Mouse (Mus musculus): ENCODE measurements at regions not wholly inside any gene's neighbourhood (a gene's known extent, or its start where the extent isn't known, plus 50 kb on each side); places are given as distances from the start of the nearest gene placed in this dataset.

GRCm38 (mm10) chr7:130059684-130060607 is 460.2 kb downstream of the Ate1 start:
- DNase-seq (ENCODE audit: low spot score in 2 of 2) = no peak

DNA sequence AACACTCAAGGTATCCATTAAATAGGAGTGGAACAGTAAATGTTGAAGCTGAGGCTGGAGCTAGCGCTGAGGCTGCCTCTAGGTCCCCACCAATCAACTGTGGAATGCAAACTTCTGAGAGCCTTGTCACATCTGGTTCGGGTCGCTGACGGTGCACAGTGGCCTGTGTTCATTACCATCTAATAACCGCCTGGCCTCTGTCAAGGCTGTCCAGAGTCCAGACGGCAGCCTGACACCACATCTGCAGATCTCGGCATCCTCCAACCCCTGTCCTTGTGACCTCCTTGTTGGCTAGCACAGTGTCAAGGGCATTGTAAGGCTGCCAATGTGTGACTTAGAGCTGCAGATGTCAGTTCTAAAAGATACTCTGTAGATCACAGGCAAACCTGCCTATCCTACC is 455.7 kb downstream of the Ate1 start:
- DNase-seq (ENCODE audit: low spot score in 2 of 2) = no peak

DNA sequence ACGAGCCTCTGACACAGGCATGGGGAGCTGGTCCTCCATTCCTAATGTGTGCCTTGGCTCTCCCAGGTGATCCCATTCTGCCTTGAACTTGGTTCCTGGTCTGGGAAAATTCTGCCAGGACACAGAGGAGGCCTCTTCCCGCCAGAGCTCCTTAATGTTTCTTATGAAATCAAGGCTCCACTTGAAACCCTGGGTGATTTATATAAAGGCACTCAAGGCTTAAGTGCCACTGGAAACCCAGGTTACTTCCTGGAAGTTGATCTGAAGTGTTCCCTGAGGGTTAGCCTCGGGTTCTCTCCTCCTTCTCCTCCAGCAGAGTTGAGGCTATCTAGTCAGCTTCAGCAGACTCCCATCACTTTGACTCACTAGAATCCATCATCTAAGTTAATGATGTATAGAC is 451.9 kb downstream of the Ate1 start:
- DNase-seq (ENCODE audit: low spot score in 2 of 2) = no peak

DNA sequence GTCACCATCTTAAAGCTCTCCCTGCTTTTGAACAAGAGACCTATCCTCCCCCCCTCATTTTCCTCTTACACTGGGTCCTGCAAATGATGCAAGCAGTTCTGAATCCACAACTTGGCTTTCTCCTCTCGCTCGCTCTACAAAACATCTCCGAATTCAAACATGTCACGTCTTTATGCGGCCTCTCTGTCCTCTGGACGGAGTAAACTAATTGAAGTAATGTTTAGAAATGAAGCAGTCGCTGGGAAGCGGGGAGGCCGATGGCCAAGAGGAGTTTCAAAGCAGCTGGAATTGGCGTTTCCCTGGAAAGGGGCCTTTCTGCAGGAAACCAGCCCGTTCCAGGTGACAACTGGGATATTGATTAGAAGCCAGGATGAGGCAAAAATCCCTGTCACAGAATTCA is 446.8 kb downstream of the Ate1 start:
- DNase-seq (ENCODE audit: low spot score in 2 of 2) = no peak

- peak in 1 of 2 experiments; percentile 14 for DNase-seq (ENCODE audit: low spot score in 2 of 2)
These were observed 446.0 kb downstream of the Ate1 start for GRCm38 (mm10) chr7:130073890-130074819.

- no peak for DNase-seq (ENCODE audit: low spot score in 2 of 2)
These were observed 437.5 kb downstream of the Ate1 start for GRCm38 (mm10) chr7:130082662-130083061.

DNA sequence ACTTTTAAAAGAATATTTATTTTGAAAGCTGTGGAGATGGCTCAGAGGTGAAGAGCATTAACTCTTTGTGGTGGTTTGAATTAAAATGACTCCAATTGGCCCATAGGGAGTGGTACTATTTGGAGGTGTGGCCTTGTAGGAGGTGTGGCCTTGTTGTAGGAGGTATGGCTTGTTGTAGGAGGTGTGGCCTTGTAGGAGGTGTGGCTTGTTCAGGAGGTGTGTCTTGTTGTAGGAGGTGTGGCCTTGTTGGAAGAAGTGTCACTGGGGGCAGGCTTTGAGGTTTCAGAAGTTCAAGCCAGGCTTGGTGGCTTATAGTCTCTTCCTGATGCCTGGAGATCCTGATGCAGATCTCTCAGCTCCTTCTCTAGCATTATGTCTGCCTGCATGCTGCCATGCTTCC is 434.5 kb downstream of the Ate1 start:
- no peak for DNase-seq (ENCODE audit: low spot score in 2 of 2)

DNA sequence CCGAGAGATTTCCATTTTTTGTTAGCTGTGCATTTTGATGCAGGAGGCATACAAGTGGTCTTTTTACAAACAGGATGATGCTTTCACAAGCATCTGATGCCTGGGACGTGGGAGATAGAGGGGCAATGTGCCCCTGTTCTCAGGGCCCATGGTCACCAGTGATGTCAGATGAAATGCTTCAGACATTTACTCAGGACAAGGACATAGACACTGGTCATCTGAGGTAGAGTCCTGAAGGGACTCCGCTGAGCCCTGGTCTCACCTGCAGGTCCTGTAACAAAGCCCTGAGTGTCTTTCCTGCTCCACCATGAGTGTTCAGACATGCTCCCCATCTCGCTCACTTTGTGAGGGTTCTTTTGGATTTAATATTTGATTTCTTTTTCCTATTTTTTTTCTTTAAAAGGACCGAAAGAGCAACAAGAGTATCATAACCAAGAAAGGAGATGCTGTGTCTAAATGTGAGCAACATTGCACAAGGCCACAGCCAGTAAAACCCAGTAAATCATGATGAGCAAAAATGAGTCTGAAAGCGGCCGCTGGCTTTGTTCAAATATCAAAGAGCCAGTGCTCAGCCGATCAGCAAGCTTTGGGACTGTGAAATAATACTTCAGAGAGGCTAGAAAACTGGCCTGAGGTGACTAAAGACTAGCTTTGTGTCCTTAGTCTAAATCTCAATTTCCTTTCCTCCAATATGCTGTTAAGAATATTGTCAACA is 430.1 kb downstream of the Ate1 start:
- no peak for DNase-seq (ENCODE audit: low spot score in 2 of 2)

DNA sequence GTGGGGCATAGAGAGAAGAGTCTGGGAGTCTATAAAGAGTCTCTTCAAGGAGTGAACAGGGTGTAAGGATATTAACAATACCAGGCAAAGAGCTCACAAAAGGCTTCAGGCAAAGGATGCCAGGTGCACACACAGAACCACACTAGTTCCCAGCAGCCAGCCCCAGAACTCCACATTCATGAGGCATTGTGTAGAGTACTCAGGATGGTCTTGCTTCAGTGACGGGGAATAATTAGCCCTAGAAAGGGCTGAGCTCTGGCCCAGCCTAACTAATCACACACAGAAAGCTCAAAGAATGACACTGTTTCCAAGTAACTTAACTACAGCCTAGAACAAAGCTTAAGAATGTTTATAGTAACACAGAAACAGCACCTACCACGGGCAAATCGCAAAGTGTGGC is 428.2 kb downstream of the Ate1 start:
- DNase-seq (ENCODE audit: low spot score in 2 of 2) = no peak

GRCm38 (mm10) chr7:130095141-130095540 is 425.0 kb downstream of the Ate1 start:
- no peak for DNase-seq (ENCODE audit: low spot score in 2 of 2)

DNA sequence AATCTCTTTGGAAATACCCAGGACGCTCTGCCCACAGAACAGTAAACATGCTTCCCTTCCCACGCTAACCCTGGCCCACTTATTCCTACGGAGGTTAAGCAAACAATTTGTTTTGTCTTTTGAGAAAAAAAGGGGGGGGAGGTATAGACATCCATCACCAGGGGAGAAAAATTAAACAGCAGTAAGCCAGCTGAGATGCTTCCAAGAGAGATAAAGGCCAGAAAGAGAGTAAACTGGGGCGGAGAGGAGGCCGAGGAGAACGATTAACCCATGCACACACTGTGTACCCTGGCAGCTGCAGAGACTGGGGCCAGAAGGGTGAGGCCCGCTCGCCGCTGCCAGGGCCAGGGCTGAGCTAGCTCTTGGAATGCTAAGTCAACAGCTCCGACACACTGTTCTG is 421.6 kb downstream of the Ate1 start:
- DNase-seq (ENCODE audit: low spot score in 2 of 2) = no peak

GRCm38 (mm10) chr7:130102671-130103070 is 417.5 kb downstream of the Ate1 start:
- no peak for DNase-seq (ENCODE audit: low spot score in 2 of 2)

DNA sequence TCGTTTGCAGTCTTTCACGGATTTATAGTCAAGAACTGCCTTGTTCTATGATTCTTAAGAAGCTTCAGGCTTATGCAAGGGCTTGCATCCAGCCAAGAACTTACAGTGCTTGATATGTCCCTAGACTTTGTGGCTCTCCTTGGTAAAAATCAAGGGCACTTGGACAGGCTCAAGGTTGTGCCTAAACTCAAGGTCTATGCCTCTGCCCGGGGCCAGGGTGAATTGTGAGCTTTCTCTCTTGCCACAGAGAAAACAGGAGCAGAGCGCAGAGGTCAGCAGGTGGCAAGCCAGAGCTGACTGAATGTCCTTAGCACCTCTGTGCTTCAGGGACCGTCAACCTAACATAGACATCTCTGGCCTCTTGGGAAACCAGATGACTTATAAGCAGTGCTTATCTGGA is 413.2 kb downstream of the Ate1 start:
- DNase-seq (ENCODE audit: low spot score in 2 of 2) = no peak

DNA sequence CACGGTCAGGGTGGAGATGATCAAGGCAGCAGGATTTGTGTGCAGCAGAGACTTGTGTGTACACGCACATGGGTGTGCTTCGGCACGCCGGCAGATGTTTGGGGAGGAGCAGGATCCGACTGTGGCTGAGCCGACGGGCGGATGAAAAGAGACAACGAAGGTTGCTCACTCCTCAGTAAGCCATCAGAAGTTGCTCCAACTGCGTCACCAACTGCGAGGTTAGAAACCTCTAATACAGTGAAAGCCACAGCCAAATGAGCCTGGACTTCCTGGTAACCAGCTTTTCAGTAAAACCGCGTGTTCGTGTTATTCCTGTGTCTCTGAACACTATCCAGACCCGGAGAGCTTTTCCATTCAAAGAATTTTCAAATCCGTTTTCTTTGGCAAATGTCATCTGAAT is 411.8 kb downstream of the Ate1 start:
- no peak for DNase-seq (ENCODE audit: low spot score in 2 of 2)

Measured in adrenal gland, postnatal 4 days (tissue).